Mouse (Mus musculus): Measurements from ENCODE around the gene Abhd16a. TPM values are rescaled to one million over a fixed set of nuclear protein-coding genes. Genes with fewer than 3 reads are reported as not detected.

Gene Abhd16a
- polyA plus RNA-seq, 1 experiment = 64.7 TPM

GRCm38 (mm10) chr17:35060071-35060470 lies 29.0 kb upstream of the Abhd16a start:
- Histone ChIP-seq H3K36me3 (ENCODE audit: control insufficient read depth, insufficient read depth) (peaks cover 21% of the 10 kb centered on the region), H3K4me3 (peak overlapping the region; percentile 65), H3ac (ENCODE audit: control insufficient read depth, insufficient read length) (no peak overlapping the region), H3K4me2 (ENCODE audit: low read depth) (peak overlapping the region; percentile 72), H3K79me2 (ENCODE audit: control insufficient read depth, insufficient read depth) (peaks cover 7% of the 10 kb centered on the region), H3K27me3 (ENCODE audit: control insufficient read depth, insufficient read depth, insufficient read length) (no peaks in the 10 kb centered on the region)
- TF ChIP-seq USF1 (IDR thresholded peaks at IDR 0.05; ENCODE audit: low read depth) (no peak), POLR2A (IDR thresholded peaks at IDR 0.05; ENCODE audit: insufficient read length, low read depth) (no peak), E2F4 (IDR thresholded peaks at IDR 0.05; ENCODE audit: insufficient read depth) (no peak), SRF (IDR thresholded peaks at IDR 0.05; ENCODE audit: control insufficient read depth, insufficient read length, low read depth) (no peak), MYOD1 (IDR thresholded peaks at IDR 0.05; ENCODE audit: control insufficient read depth in 1 of 3, insufficient read length in 2 of 3, low read depth in 2 of 3) (no peak), CEBPB (IDR thresholded peaks at IDR 0.05; ENCODE audit: insufficient read depth, poor library complexity, severe bottlenecking) (no peak), MAX (IDR thresholded peaks at IDR 0.05; ENCODE audit: low read depth) (no peak), MYOG (IDR thresholded peaks at IDR 0.05; ENCODE audit: control insufficient read depth in 1 of 3, insufficient read depth in 1 of 3, insufficient read length in 2 of 3, low read depth in 2 of 3) (no peak)

GRCm38 (mm10) chr17:35060737-35061297 lies 28.2 kb upstream of the Abhd16a start:
- H3K4me2 ChIP-seq (ENCODE audit: low read depth) = no peak overlapping the region
- H3K4me3 ChIP-seq = no peak overlapping the region
- H3ac ChIP-seq (ENCODE audit: control insufficient read depth, insufficient read length) = no peak overlapping the region
- H3K27me3 ChIP-seq (ENCODE audit: control insufficient read depth, insufficient read depth, insufficient read length) = no peaks in the 10 kb centered on the region
- no peak for TF ChIP-seq POLR2A (IDR thresholded peaks at IDR 0.05; ENCODE audit: insufficient read length, low read depth)
- TF ChIP-seq SRF (IDR thresholded peaks at IDR 0.05; ENCODE audit: control insufficient read depth, insufficient read length, low read depth) = no peak
- no peak for TF ChIP-seq REST (IDR thresholded peaks at IDR 0.05; ENCODE audit: insufficient read depth, insufficient read length)
- H3K79me2 ChIP-seq (ENCODE audit: control insufficient read depth, insufficient read depth) = peaks cover 6% of the 10 kb centered on the region
- H3K36me3 ChIP-seq (ENCODE audit: control insufficient read depth, insufficient read depth) = peaks cover 16% of the 10 kb centered on the region

- TF ChIP-seq USF1 (IDR thresholded peaks at IDR 0.05; ENCODE audit: low read depth) = no peak
- TF ChIP-seq POLR2A (IDR thresholded peaks at IDR 0.05; ENCODE audit: insufficient read length, low read depth) = no peak
- TF ChIP-seq MYOG (IDR thresholded peaks at IDR 0.05; ENCODE audit: control insufficient read depth in 1 of 3, insufficient read depth in 1 of 3, insufficient read length in 2 of 3, low read depth in 2 of 3) = no peak
- TF ChIP-seq SRF (IDR thresholded peaks at IDR 0.05; ENCODE audit: control insufficient read depth, insufficient read length, low read depth) = no peak
- no peak for TF ChIP-seq POLR2AphosphoS2 (IDR thresholded peaks at IDR 0.05; ENCODE audit: insufficient read length, low read depth)
- Histone ChIP-seq H3K4me3 (no peak overlapping the region), H3ac (ENCODE audit: control insufficient read depth, insufficient read length) (no peak overlapping the region), H3K36me3 (ENCODE audit: control insufficient read depth, insufficient read depth) (peaks cover 12% of the 10 kb centered on the region), H3K79me2 (ENCODE audit: control insufficient read depth, insufficient read depth) (peaks cover 6% of the 10 kb centered on the region), H3K27me3 (ENCODE audit: control insufficient read depth, insufficient read depth, insufficient read length) (no peaks in the 10 kb centered on the region), H3K4me2 (ENCODE audit: low read depth) (no peak overlapping the region)
Observed at GRCm38 (mm10) chr17:35061299-35061698, 27.8 kb upstream of the Abhd16a start.

- H3K36me3 ChIP-seq (ENCODE audit: control insufficient read depth, insufficient read depth) = peaks cover 3% of the 10 kb centered on the region
- H3K79me2 ChIP-seq (ENCODE audit: control insufficient read depth, insufficient read depth) = peaks cover 6% of the 10 kb centered on the region
- H3K4me2 ChIP-seq (ENCODE audit: low read depth) = no peak overlapping the region
- no peak overlapping the region for H3K4me3 ChIP-seq
- no peaks in the 10 kb centered on the region for H3K27me3 ChIP-seq (ENCODE audit: control insufficient read depth, insufficient read depth, insufficient read length)
- no peak overlapping the region for H3ac ChIP-seq (ENCODE audit: control insufficient read depth, insufficient read length)
- TF ChIP-seq CEBPB (IDR thresholded peaks at IDR 0.05; ENCODE audit: insufficient read depth, poor library complexity, severe bottlenecking) (no peak), REST (IDR thresholded peaks at IDR 0.05; ENCODE audit: insufficient read depth, insufficient read length) (no peak), TCF3 (IDR thresholded peaks at IDR 0.05; ENCODE audit: insufficient read length, low read depth) (no peak), POLR2AphosphoS2 (IDR thresholded peaks at IDR 0.05; ENCODE audit: insufficient read length, low read depth) (no peak), USF1 (IDR thresholded peaks at IDR 0.05; ENCODE audit: low read depth) (no peak), MAX (IDR thresholded peaks at IDR 0.05; ENCODE audit: low read depth) (no peak), POLR2A (IDR thresholded peaks at IDR 0.05; ENCODE audit: insufficient read length, low read depth) (no peak), SRF (IDR thresholded peaks at IDR 0.05; ENCODE audit: control insufficient read depth, insufficient read length, low read depth) (no peak), E2F4 (IDR thresholded peaks at IDR 0.05; ENCODE audit: insufficient read depth) (no peak), MYOD1 (IDR thresholded peaks at IDR 0.05; ENCODE audit: control insufficient read depth in 1 of 3, insufficient read length in 2 of 3, low read depth in 2 of 3) (no peak), TCF12 (IDR thresholded peaks at IDR 0.05; ENCODE audit: insufficient read depth, poor library complexity, severe bottlenecking) (no peak), MYOG (IDR thresholded peaks at IDR 0.05; ENCODE audit: control insufficient read depth in 1 of 3, insufficient read depth in 1 of 3, insufficient read length in 2 of 3, low read depth in 2 of 3) (no peak)
Observed at GRCm38 (mm10) chr17:35063466-35063865, 25.6 kb upstream of the Abhd16a start.

GRCm38 (mm10) chr17:35064378-35064877 lies 24.6 kb upstream of the Abhd16a start:
- Histone ChIP-seq H3K4me3 (no peak overlapping the region), H3ac (ENCODE audit: control insufficient read depth, insufficient read length) (no peak overlapping the region), H3K27me3 (ENCODE audit: control insufficient read depth, insufficient read depth, insufficient read length) (no peaks in the 10 kb centered on the region), H3K4me2 (ENCODE audit: low read depth) (no peak overlapping the region), H3K36me3 (ENCODE audit: control insufficient read depth, insufficient read depth) (no peaks in the 10 kb centered on the region), H3K79me2 (ENCODE audit: control insufficient read depth, insufficient read depth) (peaks cover 6% of the 10 kb centered on the region)
- TF ChIP-seq POLR2AphosphoS2 (IDR thresholded peaks at IDR 0.05; ENCODE audit: insufficient read length, low read depth) (no peak), MYOG (IDR thresholded peaks at IDR 0.05; ENCODE audit: control insufficient read depth in 1 of 3, insufficient read depth in 1 of 3, insufficient read length in 2 of 3, low read depth in 2 of 3) (no peak), USF1 (IDR thresholded peaks at IDR 0.05; ENCODE audit: low read depth) (no peak), TCF3 (IDR thresholded peaks at IDR 0.05; ENCODE audit: insufficient read length, low read depth) (no peak), CEBPB (IDR thresholded peaks at IDR 0.05; ENCODE audit: insufficient read depth, poor library complexity, severe bottlenecking) (no peak), MYOD1 (IDR thresholded peaks at IDR 0.05; ENCODE audit: control insufficient read depth in 1 of 3, insufficient read length in 2 of 3, low read depth in 2 of 3) (no peak), E2F4 (IDR thresholded peaks at IDR 0.05; ENCODE audit: insufficient read depth) (no peak)
